Mouse (Mus musculus) macrophage (primary cell): ENCODE measurements around the gene Ccdc188. TPM values are rescaled to one million over a fixed set of nuclear protein-coding genes. Genes with fewer than 3 reads are reported as not detected.

ENCODE experiments used
- H3K27ac ChIP-seq: fragments of 350-480 bp; formaldehyde crosslinking; 2 replicates; pipeline ENCODE4 v1.9.0; 2021
- H3K36me3 ChIP-seq: fragments of 350-480 bp; formaldehyde crosslinking; 2 replicates; pipeline ENCODE4 v1.9.0; 2021; ENCODE audit errors: inconsistent target
- H3K4me3 ChIP-seq: fragments of 350-480 bp; formaldehyde crosslinking; 2 replicates; pipeline ENCODE4 v1.9.0; 2021; ENCODE audit errors: inconsistent target
- H3K79me2 ChIP-seq: fragments of 350-480 bp; formaldehyde crosslinking; 2 replicates; pipeline ENCODE4 v1.9.0; 2021; ENCODE audit errors: inconsistent target
- WGBS: methylation state at CpG from one replicate; pipeline ENCODE4 v1.1.7; 2026; ENCODE audit warnings: inconsistent platforms; ENCODE audit not compliant: missing documents; 5-methylcytosine and 5-hydroxymethylcytosine counted together
- polyA plus RNA-seq: library from polyadenylated mRNA; stranded (reverse); fragments of 250-400 nt; gene quantifications from 3 replicates; pipeline ENCODE4 v1.2.4, GENCODE M21; 2018; ENCODE audit warnings: inconsistent platforms
- total RNA-seq, 78 experiments: library from RNA; depleted of rRNA; stranded (reverse); fragments of 250-400 nt; gene quantifications; 1 replicate in 9 of 78; 2 replicates in 24 of 78; 3 replicates in 43 of 78; 4 replicates in 2 of 78; pipeline ENCODE4 v1.2.4; 2018; ENCODE audit warnings: inconsistent platforms in 56 of 78

The Ccdc188 gene
- total RNA-seq (2018; cell fraction: chromatin; rRNA removed), result not detected
- not detected for total RNA-seq (2018; cell fraction: cytosol; rRNA removed)
- not detected for total RNA-seq (2018; cell fraction: nucleus; rRNA removed)
- polyA plus RNA-seq, result not detected in 3 replicates

- Histone ChIP-seq H3K79me2 (no peaks in the 10 kb centered on the region), H3K27ac (no peak within 1 kb of the TSS), H3K4me3 (no peak within 1 kb of the TSS), H3K36me3 (no peaks in the 10 kb centered on the region)
- 95% methylated on average over 4 of the region's 4 CpGs for WGBS
These were observed at the start of gene Ccdc188 for GRCm38 (mm10) chr16:18217579-18217978. Gene Ccdc188 (plus strand): TSS chr16:18217879.

- H3K79me2 ChIP-seq, result no peaks in the 10 kb centered on the region
- no peak overlapping the region for H3K27ac ChIP-seq
- 29% methylated on average over 5 of the region's 5 CpGs for WGBS
- no peaks in the 10 kb centered on the region for H3K36me3 ChIP-seq
- no peak overlapping the region for H3K4me3 ChIP-seq
These were observed 48.5 kb upstream of the Ccdc188 start for GRCm38 (mm10) chr16:18169156-18169555.

GRCm38 (mm10) chr16:18169776-18170175, 47.9 kb upstream of the Ccdc188 start:
- Histone ChIP-seq H3K36me3 (no peaks in the 10 kb centered on the region), H3K79me2 (no peaks in the 10 kb centered on the region), H3K27ac (no peak overlapping the region), H3K4me3 (no peak overlapping the region)
- WGBS, result 90% methylated on average over 3 of the region's 3 CpGs

GRCm38 (mm10) chr16:18172266-18172855, 45.3 kb upstream of the Ccdc188 start:
- WGBS, result 15% methylated on average over 7 of the region's 7 CpGs
- no peaks in the 10 kb centered on the region for H3K79me2 ChIP-seq
- H3K27ac ChIP-seq, result no peak overlapping the region
- H3K36me3 ChIP-seq, result no peaks in the 10 kb centered on the region
- no peak overlapping the region for H3K4me3 ChIP-seq

GRCm38 (mm10) chr16:18173231-18173630, 44.4 kb upstream of the Ccdc188 start:
- Histone ChIP-seq H3K27ac (no peak overlapping the region), H3K36me3 (no peaks in the 10 kb centered on the region), H3K4me3 (no peak overlapping the region), H3K79me2 (no peaks in the 10 kb centered on the region)
- WGBS, result 93% methylated on average over 9 of the region's 9 CpGs

- 85% methylated on average over 11 of the region's 11 CpGs for WGBS
- Histone ChIP-seq H3K36me3 (no peaks in the 10 kb centered on the region), H3K79me2 (no peaks in the 10 kb centered on the region), H3K4me3 (no peak overlapping the region), H3K27ac (no peak overlapping the region)
These were observed 43.9 kb upstream of the Ccdc188 start for GRCm38 (mm10) chr16:18173788-18174187.

- H3K27ac ChIP-seq, result no peak overlapping the region
- no peaks in the 10 kb centered on the region for H3K36me3 ChIP-seq
- 39% methylated on average over 6 of the region's 6 CpGs for WGBS
- no peaks in the 10 kb centered on the region for H3K79me2 ChIP-seq
- H3K4me3 ChIP-seq, result no peak overlapping the region
These were observed 41.7 kb upstream of the Ccdc188 start for GRCm38 (mm10) chr16:18175817-18176541.

- 76% methylated on average over 4 of the region's 4 CpGs for WGBS
- H3K4me3 ChIP-seq, result no peak overlapping the region
- H3K36me3 ChIP-seq, result no peaks in the 10 kb centered on the region
- H3K79me2 ChIP-seq, result no peaks in the 10 kb centered on the region
- no peak overlapping the region for H3K27ac ChIP-seq
These were observed 40.9 kb upstream of the Ccdc188 start for GRCm38 (mm10) chr16:18176758-18177157.

GRCm38 (mm10) chr16:18179591-18179990, 38.1 kb upstream of the Ccdc188 start:
- Histone ChIP-seq H3K79me2 (no peaks in the 10 kb centered on the region), H3K36me3 (no peaks in the 10 kb centered on the region), H3K27ac (no peak overlapping the region), H3K4me3 (no peak overlapping the region)
- WGBS, result 100% methylated on average over 2 of the region's 2 CpGs

GRCm38 (mm10) chr16:18181398-18181797, 36.3 kb upstream of the Ccdc188 start:
- no peaks in the 10 kb centered on the region for H3K36me3 ChIP-seq
- 90% methylated on average over 10 of the region's 10 CpGs for WGBS

GRCm38 (mm10) chr16:18182766-18183165, 34.9 kb upstream of the Ccdc188 start:
- 95% methylated on average over 8 of the region's 8 CpGs for WGBS
- Histone ChIP-seq H3K27ac (no peak overlapping the region), H3K4me3 (no peak overlapping the region), H3K36me3 (no peaks in the 10 kb centered on the region), H3K79me2 (no peaks in the 10 kb centered on the region)

More at GRCm38 (mm10) chr16:18181398-18181797, 36.3 kb upstream of the Ccdc188 start:
- Histone ChIP-seq H3K4me3 (no peak overlapping the region), H3K79me2 (no peaks in the 10 kb centered on the region), H3K27ac (no peak overlapping the region)

- no peak overlapping the region for H3K27ac ChIP-seq
- no peak overlapping the region for H3K4me3 ChIP-seq
- no peaks in the 10 kb centered on the region for H3K36me3 ChIP-seq
- H3K79me2 ChIP-seq, result no peaks in the 10 kb centered on the region
- 92% methylated on average over 8 of the region's 8 CpGs for WGBS
These were observed 31.8 kb upstream of the Ccdc188 start for GRCm38 (mm10) chr16:18185715-18186449.

GRCm38 (mm10) chr16:18186798-18187197, 30.9 kb upstream of the Ccdc188 start:
- no peaks in the 10 kb centered on the region for H3K79me2 ChIP-seq
- H3K27ac ChIP-seq, result no peak overlapping the region
- H3K36me3 ChIP-seq, result no peaks in the 10 kb centered on the region
- no peak overlapping the region for H3K4me3 ChIP-seq
- WGBS, result 89% methylated on average over 4 of the region's 4 CpGs

- H3K36me3 ChIP-seq, result no peaks in the 10 kb centered on the region
- 86% methylated on average over 3 of the region's 3 CpGs for WGBS
These were observed 30.5 kb upstream of the Ccdc188 start for GRCm38 (mm10) chr16:18187221-18187620.

GRCm38 (mm10) chr16:18191006-18191405, 26.7 kb upstream of the Ccdc188 start:
- no peak overlapping the region for H3K27ac ChIP-seq
- 93% methylated on average over 2 of the region's 2 CpGs for WGBS
- H3K4me3 ChIP-seq, result no peak overlapping the region
- H3K36me3 ChIP-seq, result no peaks in the 10 kb centered on the region
- H3K79me2 ChIP-seq, result no peaks in the 10 kb centered on the region

More at GRCm38 (mm10) chr16:18187221-18187620, 30.5 kb upstream of the Ccdc188 start:
- Histone ChIP-seq H3K79me2 (no peaks in the 10 kb centered on the region), H3K4me3 (no peak overlapping the region), H3K27ac (no peak overlapping the region)
